Mouse (Mus musculus): ENCODE measurements at regions not wholly inside any gene's neighbourhood (a gene's known extent, or its start where the extent isn't known, plus 50 kb on each side); places are given as distances from the start of the nearest gene placed in this dataset.

DNA sequence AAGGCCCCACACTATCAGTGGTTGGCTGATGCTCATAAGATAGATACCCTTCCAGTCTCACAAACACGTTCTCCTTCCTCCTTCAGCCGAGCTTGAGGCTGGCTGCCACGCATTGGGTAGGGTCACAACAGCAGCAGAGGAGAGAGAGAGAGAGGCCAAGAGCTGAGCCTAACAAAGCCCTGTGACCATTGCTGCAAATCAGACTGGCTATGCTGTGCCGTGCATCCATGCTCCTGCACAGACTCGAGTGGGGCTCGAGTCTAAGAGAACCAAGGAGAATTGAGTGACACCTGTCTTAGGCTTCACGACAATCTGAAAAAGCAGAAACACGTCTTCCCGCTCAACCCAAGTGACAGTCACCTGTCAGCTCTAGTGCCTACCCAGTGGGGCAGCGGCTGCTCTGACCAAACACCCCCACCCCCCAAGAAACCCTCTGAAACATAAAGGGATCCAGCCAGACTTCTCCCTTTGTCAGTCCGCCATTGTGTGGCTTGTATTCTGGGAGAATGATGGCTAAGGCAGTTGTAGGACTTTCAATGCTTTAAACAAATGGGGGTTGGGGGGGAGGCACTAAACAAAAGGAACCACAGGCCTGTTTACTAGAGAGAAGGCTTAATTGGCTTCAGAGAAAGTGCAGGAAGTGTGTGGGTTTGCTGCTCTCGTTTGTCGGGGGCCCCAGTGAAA lies 353.7 kb upstream of the Jarid2 start:
- TF ChIP-seq CTCF (IDR thresholded peaks at IDR 0.05; ENCODE audit: extremely low read depth, insufficient read length, insufficient replicate concordance, low read depth, low read length) (no peak), POLR2A (IDR thresholded peaks at IDR 0.05; ENCODE audit: low read depth, low read length) (no peak)

Measured in small intestine, adult 2 months (tissue).